Mouse (Mus musculus) MEL (cell line): ENCODE data around the gene Hmces.

Experiments used
- CTCF ChIP-seq, 3 experiments: IDR thresholded peaks in 2 of 3; conservative IDR thresholded peaks in 1 of 3; 2 replicates each; pipeline ENCODE4 v1.5.1; 2011 to 2012; ENCODE audit warnings: low read length in 3 of 3, low read depth in 2 of 3, mild to moderate bottlenecking in 2 of 3, improper control_type of control experiment in 1 of 3, inconsistent platforms in 1 of 3, mixed read lengths in 1 of 3, moderate library complexity in 1 of 3; ENCODE audit not compliant: control insufficient read depth in 1 of 3, insufficient read depth in 1 of 3, poor library complexity in 1 of 3, severe bottlenecking in 1 of 3
- GATA1 ChIP-seq: IDR thresholded peaks from 2 replicates; pipeline ENCODE4 v1.6.1; 2011; ENCODE audit warnings: low read depth, low read length, improper control_type of control experiment
- SMC3 ChIP-seq: IDR thresholded peaks from 2 replicates; pipeline ENCODE4 v1.6.1; 2011; ENCODE audit warnings: low read depth, low read length, improper control_type of control experiment

- TF ChIP-seq GATA1, result no peak
- no peak for TF ChIP-seq CTCF (IDR thresholded peaks at IDR 0.05 in 2 of 3, conservative IDR thresholded peaks at IDR 0.05 in 1 of 3; ENCODE audit: control insufficient read depth in 1 of 3, insufficient read depth in 1 of 3, low read depth in 2 of 3, low read length in 3 of 3, poor library complexity in 1 of 3, severe bottlenecking in 1 of 3)
- TF ChIP-seq SMC3, result no peak
Measured at GRCm38 (mm10) chr6:87870440-87870839, 43.3 kb upstream of the Hmces start.
